Mouse (Mus musculus): ENCODE results near the gene Tdrd9.

GRCm38 (mm10) chr12:112088609-112089324 is 117.4 kb downstream of the Tdrd9 start:
- TF ChIP-seq POLR2A (IDR thresholded peaks at IDR 0.05; ENCODE audit: low read depth, low read length): no peak
- TF ChIP-seq CTCF (IDR thresholded peaks at IDR 0.05; ENCODE audit: borderline replicate concordance, insufficient read depth, low read length): no peak

All from embryonic fibroblast, embryonic 13.5 days (primary cell).